Mouse (Mus musculus): Measurements from ENCODE around the gene Tmem242.
A peak's percentile ranks its signal among the peaks of the same experiment; 100 is the strongest.

Tmem242 gene

GRCm38 (mm10) chr17:5377151-5377929 is 62.7 kb downstream of the Tmem242 start:
- no peak for DNase-seq (ENCODE audit: low spot score)

GRCm38 (mm10) chr17:5372951-5373350 is 67.1 kb downstream of the Tmem242 start:
- peak; percentile 53 for DNase-seq (ENCODE audit: low spot score)

- DNase-seq (ENCODE audit: low spot score): no peak
Observed at GRCm38 (mm10) chr17:5371521-5371920, 68.5 kb downstream of the Tmem242 start.

GRCm38 (mm10) chr17:5371032-5371431 is 69.0 kb downstream of the Tmem242 start:
- no peak for DNase-seq (ENCODE audit: low spot score)

GRCm38 (mm10) chr17:5365992-5366398 is 74.1 kb downstream of the Tmem242 start:
- DNase-seq (ENCODE audit: low spot score): no peak

All from MN1 (cell line).